In the genomic region with DNA sequence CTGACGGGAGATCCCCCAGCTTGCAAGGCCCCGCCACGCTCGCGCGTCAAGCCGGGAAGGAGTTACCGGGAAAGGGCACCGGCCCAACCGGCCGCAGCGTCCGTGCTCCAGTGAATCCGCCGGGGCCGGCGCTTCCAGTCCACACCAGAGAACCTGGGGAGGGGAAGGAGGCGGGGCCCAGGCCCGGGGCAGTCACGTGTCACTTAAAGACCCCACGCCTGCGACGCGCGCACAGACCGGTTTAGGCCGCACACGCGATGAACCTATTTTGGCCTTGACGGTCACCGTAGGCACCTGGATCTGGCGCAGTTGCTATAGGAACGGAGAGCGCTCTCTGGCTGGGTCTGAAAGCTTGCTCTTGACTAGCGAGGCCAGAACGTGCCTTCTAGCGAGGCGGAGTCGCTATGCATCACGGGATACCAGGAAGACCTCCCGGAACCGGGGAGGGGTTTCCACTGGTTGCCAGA, we compare ENCODE assay signal across 8 mouse cellular contexts. TPM values are rescaled to one million over a fixed set of nuclear protein-coding genes. Genes with fewer than 3 reads are reported as not detected.
DNase-seq lines count a peak whose midpoint lies in the region; ATAC-seq lines count a peak whose summit lies in the region.

TSS of gene Dnajc16 (minus strand) at position 408 of the 467 bp plus-strand sequence.

- H3K27ac ChIP-seq in hindbrain, embryonic 12.5 days: peak within 1 kb of the TSS; percentile 81

- no peaks in the 10 kb centered on the region for H3K27me3 ChIP-seq in hindbrain, embryonic 12.5 days

- peaks cover 19% of the 10 kb centered on the region for H3K4me1 ChIP-seq in hindbrain, embryonic 12.5 days

- under 1% methylated on average over 42 of the region's 42 CpGs for WGBS in hindbrain, embryonic 12.5 days

- H3K9ac ChIP-seq in hindbrain, embryonic 12.5 days: peak within 1 kb of the TSS; percentile 97

- no peaks in the 10 kb centered on the region for H3K9me3 ChIP-seq in hindbrain, embryonic 12.5 days (replicated peaks)

- peak within 1 kb of the TSS; percentile 86 for H3K4me2 ChIP-seq in hindbrain, embryonic 12.5 days (replicated peaks)

- H3K36me3 ChIP-seq in hindbrain, embryonic 12.5 days: peaks cover 9% of the 10 kb centered on the region; the same call in 1 of the 2 replicates

- H3K4me3 ChIP-seq in hindbrain, embryonic 12.5 days: peak within 1 kb of the TSS; percentile 95

- peak; percentile 97 for DNase-seq in NIH3T3 (ENCODE audit: low read depth)
- peak; percentile 97 to 98 for DNase-seq in cerebellum, postnatal 10 days
- DNase-seq in frontal cortex, postnatal 10 days (ENCODE audit: low spot score in 2 of 2): peak; percentile 97 to 98
- peak; percentile 95 to 99 for DNase-seq in layer of hippocampus, postnatal 14 days (ENCODE audit: low spot score in 2 of 2)
- peak; percentile 97 for DNase-seq in lung, postnatal 14 days
- DNase-seq in retina, adult 2 months (ENCODE audit: low read depth, low spot score): peak; percentile 100
- peak; percentile 94 to 96 for DNase-seq in thymus, postnatal 36 days

- ATAC-seq in hindbrain, embryonic 12.5 days (ENCODE audit: low FRiP score): peak; percentile 91

RNA-seq across cellular contexts. Expression of gene Dnajc16, which starts in this region (rescaled TPM):
- polyA plus RNA-seq in hindbrain, embryonic 12.5 days (2016; fragmentation: Nextera tagmentation; extraction: Ambion mirVana): 6.3 and 7.2 TPM in 2 replicates
- total RNA-seq in layer of hippocampus, postnatal 14 days (2021): 10 to 100 TPM; 29.4 to 33.3 TPM

Comparison
In these comparisons a context has a peak if more than half of its experiments do, and no peak if none do; other contexts are left out.
1. Peak in every context shown above with its lines: DNase-seq, ATAC-seq, H3K4me3 ChIP-seq and H3K27ac ChIP-seq.